Mouse (Mus musculus) stomach, embryonic 14.5 days (tissue): ENCODE data around the gene Zbp1. TPM values are rescaled to one million over a fixed set of nuclear protein-coding genes. Genes with fewer than 3 reads are reported as not detected.

Experiments used
- ATAC-seq: fragments of 200-750 bp; cut with Nextera tagmentation; 2 replicates; pipeline ENCODE4 v1.8.0; 2017; ENCODE audit warnings: low read depth, moderate TSS enrichment; ENCODE audit not compliant: insufficient number of reproducible peaks, insufficient read depth, low FRiP score
- H3K27ac ChIP-seq: fragments of 300-500 bp; sonication (generic); 2 replicates; pipeline ENCODE4 v1.5.1; 2014; ENCODE audit warnings: mild to moderate bottlenecking, low read length, moderate library complexity, mixed read lengths
- H3K27me3 ChIP-seq: fragments of 300-500 bp; sonication (generic); 2 replicates; pipeline ENCODE4 v1.6.1; 2014; ENCODE audit warnings: low read length, control low read depth, mixed read lengths; ENCODE audit not compliant: control insufficient read depth, insufficient read depth
- H3K36me3 ChIP-seq: fragments of 300-500 bp; sonication (generic); 2 replicates; pipeline ENCODE4 v1.6.1; 2014; ENCODE audit warnings: mild to moderate bottlenecking, control low read depth, low read length, moderate library complexity, mixed read lengths; ENCODE audit not compliant: control insufficient read depth, insufficient read depth
- H3K4me1 ChIP-seq: fragments of 300-500 bp; sonication (generic); 2 replicates; pipeline ENCODE4 v1.6.1; 2014; ENCODE audit warnings: low read length, control low read depth, mixed read lengths; ENCODE audit not compliant: control insufficient read depth, insufficient read depth
- H3K4me2 ChIP-seq: fragments of 300-500 bp; sonication (generic); replicated peaks from 2 replicates; pipeline ENCODE4 v1.6.1; 2014; ENCODE audit warnings: low read depth, low read length, control low read depth
- H3K4me3 ChIP-seq: fragments of 300-500 bp; sonication (generic); 2 replicates; pipeline ENCODE4 v1.5.1; 2014; ENCODE audit warnings: low read depth, low read length, control low read depth
- H3K9ac ChIP-seq: fragments of 300-500 bp; sonication (generic); replicated peaks from 2 replicates; pipeline ENCODE4 v1.6.1; 2014; ENCODE audit warnings: low read depth, mild to moderate bottlenecking, control low read depth, low read length, moderate library complexity, mixed read lengths
- H3K9me3 ChIP-seq: fragments of 300-500 bp; sonication (generic); 2 replicates; pipeline ENCODE4 v1.6.1; 2016; ENCODE audit warnings: low read depth, low read length, control low read depth; ENCODE audit not compliant: control insufficient read depth
- WGBS: fragments of 180-500 bp; shearing (Covaris S2); extraction: QIAGEN DNeasy Blood & Tissue Kit; methylation state at CpG from one replicate; pipeline ENCODE4 v1.1.7; 2014; 5-methylcytosine and 5-hydroxymethylcytosine counted together
- polyA plus RNA-seq: library from polyadenylated mRNA; unstranded; fragments of >200 nt; fragmentation: Nextera tagmentation; extraction: Ambion mirVana; gene quantifications from 2 replicates; pipeline ENCODE4 v1.2.1, GENCODE M21; 2014

The Zbp1 gene
- polyA plus RNA-seq, 1 experiment from 2014 or later = 0.91 TPM

DNA sequence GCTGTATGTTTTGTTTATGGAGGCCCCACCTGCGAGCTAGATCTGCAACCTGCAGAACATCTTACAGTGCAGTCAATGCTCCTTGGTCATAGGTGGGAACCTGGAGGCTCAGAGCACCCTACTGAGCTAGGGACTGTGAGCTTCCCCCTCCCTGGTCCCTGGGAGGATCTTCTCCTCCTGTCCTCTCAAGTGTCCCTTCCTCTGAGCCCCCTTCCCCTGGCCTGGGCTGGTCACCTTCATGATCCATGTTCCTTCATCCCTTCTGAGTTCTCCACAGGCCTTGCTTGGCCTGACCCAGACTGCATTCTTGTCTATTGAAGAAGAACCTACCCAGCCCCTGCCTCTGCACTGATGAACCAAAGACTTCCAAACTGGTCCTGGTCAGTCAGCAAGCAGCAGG lies 44.2 kb downstream of the Zbp1 start:
- H3K9me3 ChIP-seq = no peaks in the 10 kb centered on the region
- peak overlapping the region; percentile 4; the same call in 1 of the 2 replicates for H3K27ac ChIP-seq
- peak overlapping the region; percentile 46 for H3K4me2 ChIP-seq
- no peaks in the 10 kb centered on the region for H3K27me3 ChIP-seq
- H3K4me1 ChIP-seq = peaks cover 26% of the 10 kb centered on the region
- no peak for ATAC-seq
- H3K4me3 ChIP-seq = no peak overlapping the region
- no peak overlapping the region for H3K9ac ChIP-seq
- WGBS = 18% methylated on average over 1 of the region's 1 CpGs
- no peaks in the 10 kb centered on the region for H3K36me3 ChIP-seq

DNA sequence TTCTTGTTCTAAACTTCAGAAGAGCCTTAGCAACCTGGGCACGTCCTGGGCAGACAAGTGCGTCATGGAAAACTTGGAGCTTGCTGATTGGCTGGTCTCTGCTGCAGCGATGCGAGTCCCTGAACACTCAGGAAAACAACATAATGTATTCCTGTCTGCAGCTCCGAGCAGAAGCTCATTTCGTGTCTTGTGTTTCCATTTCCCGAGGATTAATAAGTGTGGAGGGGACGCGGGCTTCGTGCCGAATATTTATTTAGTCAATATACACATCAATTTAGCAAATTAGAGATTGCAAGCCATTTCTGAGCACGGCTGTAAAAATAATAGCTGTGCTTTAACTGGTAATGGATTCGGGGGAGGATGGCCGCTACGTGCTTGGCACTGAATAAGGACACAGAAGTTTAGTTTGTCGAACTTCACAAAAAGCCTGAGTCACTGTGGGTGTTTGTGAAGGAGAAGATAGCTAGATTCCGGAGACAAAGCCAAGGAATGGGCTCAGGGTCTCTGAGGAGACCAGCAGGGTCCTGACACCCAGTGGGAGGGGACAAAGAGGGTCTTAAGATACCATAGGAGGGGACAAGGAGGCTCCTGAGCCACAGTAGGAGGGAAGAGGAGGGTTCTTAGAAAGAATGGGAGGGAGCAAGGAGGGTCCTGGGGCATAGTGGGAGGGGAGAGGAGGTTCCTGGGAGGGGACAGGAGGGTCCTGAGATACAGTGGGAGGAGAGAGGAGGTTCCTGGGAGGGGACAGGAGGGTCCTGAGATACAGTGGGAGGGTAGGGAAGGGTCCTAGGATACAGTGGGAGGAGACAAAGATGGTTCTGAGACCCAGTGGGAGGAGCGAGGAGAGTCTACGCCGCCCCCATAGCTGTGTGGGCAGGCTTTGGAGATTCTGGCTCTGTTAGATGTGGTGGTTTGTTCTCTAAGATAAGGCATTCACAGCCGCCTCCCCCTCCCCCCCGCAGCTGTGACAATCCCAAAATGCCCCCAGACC lies 44.9 kb downstream of the Zbp1 start:
- no peaks in the 10 kb centered on the region for H3K27me3 ChIP-seq
- WGBS = 2% methylated on average over 22 of the region's 22 CpGs
- H3K9me3 ChIP-seq = no peaks in the 10 kb centered on the region
- peak overlapping the region; percentile 84 for H3K27ac ChIP-seq
- H3K4me2 ChIP-seq = peak overlapping the region; percentile 46
- H3K9ac ChIP-seq = no peak overlapping the region
- H3K36me3 ChIP-seq = no peaks in the 10 kb centered on the region
- H3K4me3 ChIP-seq = peak overlapping the region; percentile 4; the same call in 1 of the 2 replicates
- ATAC-seq = peak; percentile 84
- H3K4me1 ChIP-seq = peaks cover 26% of the 10 kb centered on the region

DNA sequence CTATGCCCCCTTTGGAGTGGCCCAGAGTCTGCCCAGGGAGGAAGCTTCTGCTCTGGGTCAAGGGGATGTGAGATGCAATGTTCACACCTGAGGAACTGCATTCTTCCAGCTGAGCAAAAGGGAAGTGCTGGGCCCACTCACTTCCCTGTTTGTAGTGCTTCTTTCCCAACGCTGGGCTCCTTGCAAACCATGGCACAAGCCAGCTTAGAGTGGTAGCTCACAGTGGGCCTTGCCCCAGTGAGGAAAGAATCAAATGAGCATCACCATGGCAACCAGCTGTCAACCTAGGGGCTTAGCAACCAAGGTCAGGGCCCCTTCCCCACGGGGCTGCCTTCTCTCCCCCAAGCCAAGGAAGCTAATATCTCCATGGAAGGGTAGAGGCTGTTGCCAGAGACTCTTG lies 45.7 kb downstream of the Zbp1 start:
- Histone ChIP-seq H3K36me3 (no peaks in the 10 kb centered on the region), H3K9me3 (no peaks in the 10 kb centered on the region), H3K4me2 (peak overlapping the region; percentile 46), H3K9ac (no peak overlapping the region), H3K27ac (peak overlapping the region; percentile 84), H3K27me3 (no peaks in the 10 kb centered on the region), H3K4me3 (no peak overlapping the region), H3K4me1 (peaks cover 26% of the 10 kb centered on the region)
- no peak for ATAC-seq
- WGBS = 26% methylated on average over 2 of the region's 2 CpGs

DNA sequence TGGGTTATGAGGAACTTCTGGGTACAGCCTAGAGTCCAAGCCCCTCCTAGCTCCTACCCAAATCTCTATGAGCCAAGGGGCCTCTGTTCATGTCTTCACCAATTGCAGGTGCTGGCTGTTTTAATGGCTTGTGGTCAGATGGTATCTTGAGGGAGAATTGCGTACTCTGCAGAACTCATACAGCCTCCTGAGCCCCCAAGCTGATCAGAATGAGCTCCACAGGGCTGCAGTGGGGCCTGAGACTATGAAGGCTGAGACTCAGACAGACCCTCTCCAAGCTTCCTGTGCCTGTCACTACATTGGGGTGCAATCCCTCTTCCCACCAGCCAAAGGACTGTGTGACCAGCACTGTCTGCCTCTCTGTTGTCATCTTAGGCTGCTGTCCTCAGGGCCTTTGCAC lies 46.3 kb downstream of the Zbp1 start:
- H3K9me3 ChIP-seq = no peaks in the 10 kb centered on the region
- no peak overlapping the region for H3K27ac ChIP-seq
- H3K36me3 ChIP-seq = no peaks in the 10 kb centered on the region
- ATAC-seq = no peak
- H3K4me2 ChIP-seq = no peak overlapping the region
- no peak overlapping the region for H3K4me3 ChIP-seq
- H3K9ac ChIP-seq = no peak overlapping the region
- peaks cover 24% of the 10 kb centered on the region for H3K4me1 ChIP-seq
- 78% methylated on average over 1 of the region's 1 CpGs for WGBS
- H3K27me3 ChIP-seq = no peaks in the 10 kb centered on the region

- peak overlapping the region; percentile 49; the same call in 1 of the 2 replicates for H3K27ac ChIP-seq
- H3K4me3 ChIP-seq = no peak overlapping the region
- no peaks in the 10 kb centered on the region for H3K9me3 ChIP-seq
- H3K36me3 ChIP-seq = no peaks in the 10 kb centered on the region
- H3K4me2 ChIP-seq = peak overlapping the region; percentile 42
- WGBS = 42% methylated on average over 5 of the region's 5 CpGs
- H3K27me3 ChIP-seq = no peaks in the 10 kb centered on the region
- no peak overlapping the region for H3K9ac ChIP-seq
- no peak for ATAC-seq
- H3K4me1 ChIP-seq = peaks cover 24% of the 10 kb centered on the region
These were observed 46.8 kb downstream of the Zbp1 start for GRCm38 (mm10) chr2:173171956-173172355.

DNA sequence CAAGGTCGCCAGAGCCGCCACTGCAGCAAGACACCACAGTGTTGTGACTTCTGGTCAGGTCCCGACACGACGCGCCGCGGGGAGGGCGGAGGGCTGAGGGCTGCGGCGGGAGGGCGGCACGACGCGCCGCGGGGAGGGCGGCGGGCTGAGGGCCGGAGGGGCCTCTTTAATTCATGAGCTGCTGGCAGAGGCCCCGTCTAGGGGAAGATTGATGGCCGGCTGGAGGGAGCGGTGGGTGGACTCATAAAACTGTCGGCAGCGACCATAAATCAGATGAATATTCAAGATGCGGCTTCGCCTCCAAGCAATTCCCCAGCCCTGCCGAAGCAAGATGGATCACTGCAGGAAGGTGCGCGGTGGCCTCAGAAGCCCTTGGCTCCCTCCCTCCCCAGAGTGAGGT lies 47.3 kb downstream of the Zbp1 start:
- H3K4me2 ChIP-seq = peak overlapping the region; percentile 42
- peak overlapping the region; percentile 49; the same call in 1 of the 2 replicates for H3K27ac ChIP-seq
- no peak overlapping the region for H3K9ac ChIP-seq

GRCm38 (mm10) chr2:173170715-173171114 lies 48.0 kb downstream of the Zbp1 start:
- 58% methylated on average over 2 of the region's 2 CpGs for WGBS
- Histone ChIP-seq H3K4me1 (peaks cover 24% of the 10 kb centered on the region), H3K4me3 (no peak overlapping the region), H3K4me2 (no peak overlapping the region), H3K27me3 (no peaks in the 10 kb centered on the region), H3K36me3 (no peaks in the 10 kb centered on the region), H3K9ac (no peak overlapping the region), H3K9me3 (no peaks in the 10 kb centered on the region), H3K27ac (no peak overlapping the region)
- ATAC-seq = no peak

More for the DNA sequence above, 47.3 kb downstream of the Zbp1 start:
- H3K36me3 ChIP-seq = no peaks in the 10 kb centered on the region
- no peaks in the 10 kb centered on the region for H3K9me3 ChIP-seq
- peak; percentile 43; the same call in 1 of the 2 replicates for ATAC-seq
- H3K4me1 ChIP-seq = peaks cover 24% of the 10 kb centered on the region
- H3K27me3 ChIP-seq = no peaks in the 10 kb centered on the region
- under 1% methylated on average over 30 of the region's 30 CpGs for WGBS
- H3K4me3 ChIP-seq = 0 out of 2 replicates have a peak overlapping the region, but pooled peaks have one; percentile 5

GRCm38 (mm10) chr2:173170081-173170480 lies 48.6 kb downstream of the Zbp1 start:
- ATAC-seq = no peak
- H3K9me3 ChIP-seq = no peaks in the 10 kb centered on the region
- H3K4me2 ChIP-seq = no peak overlapping the region
- WGBS = 54% methylated on average over 2 of the region's 2 CpGs
- H3K27me3 ChIP-seq = no peaks in the 10 kb centered on the region
- H3K4me1 ChIP-seq = peaks cover 24% of the 10 kb centered on the region
- H3K9ac ChIP-seq = no peak overlapping the region
- H3K4me3 ChIP-seq = no peak overlapping the region
- H3K27ac ChIP-seq = no peak overlapping the region
- H3K36me3 ChIP-seq = no peaks in the 10 kb centered on the region
